Mouse (Mus musculus) spleen, adult 10 weeks (tissue): ENCODE measurements around the gene Tpk1. TPM values are rescaled to one million over a fixed set of nuclear protein-coding genes. Genes with fewer than 3 reads are reported as not detected.

Source experiments
- polyA plus RNA-seq: library from polyadenylated mRNA; stranded (reverse); fragments of 350-450 nt; fragmentation: Illumina TruSeq; extraction: RNeasy Lipid Tissue Mini Kit (QIAGEN cat#74804); gene quantifications from one replicate; pipeline ENCODE4 v1.2.3, GENCODE M21; 2015; ENCODE audit warnings: low replicate concordance; ENCODE audit not compliant: insufficient read depth

The Tpk1 gene
- polyA plus RNA-seq, result 10.8 TPM

DNA sequence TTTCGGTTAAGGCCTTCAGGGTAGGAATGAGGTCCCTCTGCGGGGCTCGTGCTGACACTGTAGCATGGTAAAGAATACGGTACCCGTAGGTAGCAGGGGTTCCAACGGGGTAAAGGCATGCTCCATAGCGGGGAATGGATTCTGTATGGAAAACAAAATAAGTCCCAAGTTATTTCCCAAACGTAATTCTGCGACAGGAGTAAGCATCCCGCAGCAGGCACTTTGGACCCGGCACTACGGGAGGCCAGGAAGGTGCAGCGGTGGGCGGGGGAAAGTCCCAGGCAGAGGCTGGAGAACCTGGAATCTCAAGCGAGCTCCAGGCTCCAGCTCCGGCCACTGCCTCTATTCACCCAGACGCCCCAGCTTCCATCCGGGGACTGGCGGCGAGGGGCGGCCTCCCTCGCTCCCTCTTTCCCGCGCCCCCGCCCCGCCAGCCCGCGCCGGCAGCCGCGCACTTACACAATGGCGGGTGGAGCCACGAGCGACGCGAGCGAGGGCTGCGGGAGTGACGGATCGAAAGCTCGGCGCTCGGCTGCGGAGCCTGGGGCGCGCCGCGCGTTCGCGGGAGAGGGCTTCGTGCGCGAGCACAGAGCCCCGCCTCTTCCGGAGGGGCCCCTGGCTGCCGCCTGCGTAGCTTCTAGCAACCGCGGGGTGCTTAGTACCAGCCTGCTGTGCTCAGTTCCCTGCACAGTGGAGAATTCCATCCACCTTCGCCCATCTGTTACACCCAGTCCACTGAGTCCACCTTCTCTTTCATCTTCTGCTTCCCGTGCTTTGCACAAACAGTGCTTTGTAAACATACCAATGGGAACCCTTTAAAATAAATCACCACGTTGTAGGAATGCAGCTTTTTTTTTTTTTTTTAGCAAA lies at the start of gene Tpk1:
Gene Tpk1, minus strand, starts transcription at position 602 of the 870 bp plus-strand sequence.

DNA sequence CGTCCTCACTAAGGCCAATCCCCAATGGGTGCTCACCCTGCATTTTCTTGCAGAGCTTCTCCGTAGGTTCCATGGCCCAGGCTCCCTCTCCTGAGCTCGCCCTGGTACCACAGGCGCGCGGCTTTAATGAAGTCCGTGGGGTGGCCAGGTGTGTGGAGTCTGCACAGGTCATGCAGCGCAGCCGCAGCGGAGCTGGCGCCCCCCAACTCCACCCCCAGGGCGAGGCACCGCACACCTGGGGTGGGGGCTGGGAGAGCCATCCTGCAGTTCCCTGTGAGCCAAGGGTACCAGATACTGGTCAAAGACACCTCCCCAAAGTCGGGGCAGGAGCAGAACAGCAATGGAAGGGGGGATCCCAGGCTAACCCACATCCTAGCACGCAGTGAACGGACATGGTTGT lies 356.6 kb downstream of the Tpk1 start, which contains the start of gene Nobox:
Gene Nobox, minus strand, starts transcription at position 101 of the 400 bp plus-strand sequence.

